ENCODE assay signal across 11 mouse cellular contexts in genomic region chr16:43386426-43386825, GRCm38 (mm10).
"Had no signal": no experiment of that assay in that cellular context is flagged by ENCODE, and none has a peak within 500 bp of the region (broad histone marks: within the 10 kb centered on the region; RNA-seq: fewer than 3 reads in every experiment).

No protein-coding gene starts in this region.

- H3K36me3 ChIP-seq: limb, embryonic 10.5 days; liver, embryonic 15.5 days; midbrain, embryonic 15.5 days; neural tube, embryonic 12.5 days had no signal

- H3K4me3 ChIP-seq: left cerebral cortex, adult 2 months; limb, embryonic 10.5 days; liver, embryonic 15.5 days; midbrain, embryonic 15.5 days; neural tube, embryonic 12.5 days had no signal

- DNase-seq: lung, adult 2 months; lung, postnatal 36 days; thymus, postnatal 4 days had no signal

- H3K4me2 ChIP-seq: liver, embryonic 11.5 days; liver, embryonic 15.5 days; midbrain, embryonic 15.5 days; neural tube, embryonic 12.5 days had no signal

- H3K27me3 ChIP-seq: liver, embryonic 15.5 days; midbrain, embryonic 15.5 days; neural tube, embryonic 12.5 days had no signal

- H3K27ac ChIP-seq: left cerebral cortex, adult 2 months; limb, embryonic 10.5 days; liver, embryonic 15.5 days; midbrain, embryonic 15.5 days; neural tube, embryonic 12.5 days; stomach, postnatal 0 days had no signal

- H3K4me1 ChIP-seq: limb, embryonic 10.5 days; liver, embryonic 15.5 days; midbrain, embryonic 15.5 days; neural tube, embryonic 12.5 days had no signal

- ATAC-seq: lung, postnatal 0 days; midbrain, embryonic 15.5 days had no signal

- H3K9me3 ChIP-seq: limb, embryonic 10.5 days; liver, embryonic 15.5 days; midbrain, embryonic 15.5 days; neural tube, embryonic 12.5 days had no signal

- H3K9ac ChIP-seq: liver, embryonic 15.5 days; midbrain, embryonic 15.5 days; neural tube, embryonic 12.5 days had no signal
